Mouse (Mus musculus): ENCODE data around the gene Camkmt. TPM values are rescaled to one million over a fixed set of nuclear protein-coding genes. Genes with fewer than 3 reads are reported as not detected.

Camkmt gene
- polyA plus RNA-seq, 1 experiment from 2014 or later = 17.8 TPM

DNA sequence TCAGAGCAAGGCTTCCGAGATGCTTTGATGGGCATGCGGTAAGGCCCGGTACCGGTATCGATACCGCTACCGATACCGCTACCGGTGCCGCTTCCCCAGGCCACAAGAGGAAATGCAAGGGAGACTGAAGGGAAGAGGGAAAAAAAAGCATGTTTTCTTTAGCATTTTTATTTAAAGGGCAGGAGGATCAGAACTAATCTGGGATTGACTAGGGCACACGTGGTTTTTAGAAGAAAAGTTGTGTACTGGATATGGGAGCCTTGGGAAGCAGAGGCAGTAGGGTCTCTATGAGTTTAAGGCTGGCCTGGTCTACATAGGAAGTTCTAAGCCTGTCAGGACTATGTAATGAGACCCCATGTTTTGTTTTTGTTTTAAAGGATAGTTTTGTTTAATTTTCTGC, 167.0 kb downstream of the Camkmt start:
- Histone ChIP-seq H3K4me3 (ENCODE audit: low read depth, low read length) (no peak overlapping the region), H3K27ac (ENCODE audit: low read length) (no peak overlapping the region), H3K27me3 (ENCODE audit: control insufficient read depth, insufficient read depth, low read length) (0 out of 2 replicates have a peak, but pooled peaks cover 5% of the 10 kb centered on the region), H3K9ac (replicated peaks; ENCODE audit: low read depth, low read length) (no peak overlapping the region), H3K36me3 (ENCODE audit: control insufficient read depth, insufficient read depth, low read length) (no peaks in the 10 kb centered on the region), H3K9me3 (ENCODE audit: control insufficient read depth, low read depth, low read length) (no peaks in the 10 kb centered on the region), H3K4me2 (replicated peaks; ENCODE audit: low read depth, low read length) (no peak overlapping the region), H3K4me1 (ENCODE audit: control insufficient read depth, insufficient read depth, low read length) (no peaks in the 10 kb centered on the region)
- WGBS = 63% methylated on average over 11 of the region's 11 CpGs
- ATAC-seq (ENCODE audit: insufficient number of reproducible peaks, insufficient read depth, low FRiP score, low read depth) = no peak

DNA sequence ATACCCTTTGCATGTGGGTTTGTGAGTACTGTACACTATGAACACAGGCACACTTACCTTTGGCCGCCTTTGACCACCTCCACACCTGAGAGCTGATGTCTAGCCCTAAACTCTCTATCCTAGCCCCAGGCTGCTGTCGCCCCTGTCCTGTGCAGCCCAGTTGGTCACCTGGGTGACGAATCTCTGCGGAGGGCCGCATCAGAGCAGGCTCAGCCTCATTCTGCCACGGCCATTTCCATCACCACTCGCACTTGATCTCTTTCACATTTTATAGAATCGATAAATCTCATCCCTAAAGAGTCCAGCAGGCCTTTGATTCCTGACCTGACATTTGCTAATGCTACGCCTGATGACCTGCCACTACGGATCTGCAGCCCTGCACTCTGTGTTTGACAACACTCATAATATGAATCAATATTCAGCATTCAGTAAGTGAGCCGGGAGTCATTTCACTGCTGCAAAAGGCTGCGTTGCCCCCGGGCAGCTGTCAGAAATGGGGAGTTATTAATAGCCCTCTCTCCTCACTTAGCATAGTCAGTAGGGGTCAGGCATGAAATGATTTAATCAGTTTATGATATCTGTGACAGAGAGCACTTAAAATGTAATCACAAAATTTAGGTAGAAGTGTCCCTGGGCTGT, 168.5 kb downstream of the Camkmt start:
- Histone ChIP-seq H3K36me3 (ENCODE audit: control insufficient read depth, insufficient read depth, low read length) (no peaks in the 10 kb centered on the region), H3K27ac (ENCODE audit: low read length) (no peak overlapping the region), H3K4me1 (ENCODE audit: control insufficient read depth, insufficient read depth, low read length) (no peaks in the 10 kb centered on the region), H3K9me3 (ENCODE audit: control insufficient read depth, low read depth, low read length) (no peaks in the 10 kb centered on the region), H3K4me3 (ENCODE audit: low read depth, low read length) (no peak overlapping the region), H3K4me2 (replicated peaks; ENCODE audit: low read depth, low read length) (no peak overlapping the region), H3K27me3 (ENCODE audit: control insufficient read depth, insufficient read depth, low read length) (0 out of 2 replicates have a peak, but pooled peaks cover 5% of the 10 kb centered on the region), H3K9ac (replicated peaks; ENCODE audit: low read depth, low read length) (no peak overlapping the region)
- WGBS = 61% methylated on average over 13 of the region's 13 CpGs
- ATAC-seq (ENCODE audit: insufficient number of reproducible peaks, insufficient read depth, low FRiP score, low read depth) = no peak

DNA sequence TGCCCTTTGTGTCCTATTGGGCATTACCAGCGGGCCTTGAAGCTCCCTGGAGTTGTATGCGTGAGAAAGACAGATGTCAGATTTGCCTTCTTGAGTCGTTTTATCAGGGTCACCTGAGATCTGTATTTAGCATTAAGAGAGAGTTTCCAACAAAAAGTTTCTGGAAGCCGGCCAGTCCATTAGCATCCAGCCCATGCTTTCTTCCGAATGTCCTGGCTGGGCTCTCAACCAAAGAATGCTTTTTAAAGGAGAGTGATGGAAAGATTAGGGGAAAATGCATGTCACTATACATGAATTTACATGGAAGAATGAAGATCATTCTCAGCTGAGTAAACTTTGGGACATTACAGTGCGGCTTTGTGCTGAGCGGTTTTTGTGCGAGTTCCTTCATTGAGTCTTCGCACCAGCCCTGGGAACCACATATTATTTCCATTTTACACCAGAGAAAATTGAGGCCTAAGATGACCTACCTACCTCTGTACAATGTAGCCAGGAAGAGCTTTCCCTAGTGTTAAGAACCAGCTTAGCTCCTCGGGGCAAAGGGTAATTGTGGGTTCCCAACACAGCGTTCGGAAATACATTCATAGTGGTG, 176.6 kb downstream of the Camkmt start:
- Histone ChIP-seq H3K27ac (ENCODE audit: low read length) (no peak overlapping the region), H3K4me2 (replicated peaks; ENCODE audit: low read depth, low read length) (no peak overlapping the region), H3K9me3 (ENCODE audit: control insufficient read depth, low read depth, low read length) (no peaks in the 10 kb centered on the region), H3K36me3 (ENCODE audit: control insufficient read depth, insufficient read depth, low read length) (no peaks in the 10 kb centered on the region), H3K9ac (replicated peaks; ENCODE audit: low read depth, low read length) (no peak overlapping the region), H3K27me3 (ENCODE audit: control insufficient read depth, insufficient read depth, low read length) (no peaks in the 10 kb centered on the region), H3K4me3 (ENCODE audit: low read depth, low read length) (no peak overlapping the region), H3K4me1 (ENCODE audit: control insufficient read depth, insufficient read depth, low read length) (no peaks in the 10 kb centered on the region)
- no peak for ATAC-seq (ENCODE audit: insufficient number of reproducible peaks, insufficient read depth, low FRiP score, low read depth)
- 68% methylated on average over 12 of the region's 12 CpGs for WGBS

GRCm38 (mm10) chr17:85271466-85272175, 181.3 kb downstream of the Camkmt start:
- Histone ChIP-seq H3K9ac (replicated peaks; ENCODE audit: low read depth, low read length) (no peak overlapping the region), H3K27me3 (ENCODE audit: control insufficient read depth, insufficient read depth, low read length) (no peaks in the 10 kb centered on the region), H3K36me3 (ENCODE audit: control insufficient read depth, insufficient read depth, low read length) (no peaks in the 10 kb centered on the region), H3K4me3 (ENCODE audit: low read depth, low read length) (no peak overlapping the region), H3K27ac (ENCODE audit: low read length) (no peak overlapping the region), H3K4me2 (replicated peaks; ENCODE audit: low read depth, low read length) (no peak overlapping the region), H3K9me3 (ENCODE audit: control insufficient read depth, low read depth, low read length) (no peaks in the 10 kb centered on the region), H3K4me1 (ENCODE audit: control insufficient read depth, insufficient read depth, low read length) (no peaks in the 10 kb centered on the region)
- 87% methylated on average over 20 of the region's 20 CpGs for WGBS
- no peak for ATAC-seq (ENCODE audit: insufficient number of reproducible peaks, insufficient read depth, low FRiP score, low read depth)

DNA sequence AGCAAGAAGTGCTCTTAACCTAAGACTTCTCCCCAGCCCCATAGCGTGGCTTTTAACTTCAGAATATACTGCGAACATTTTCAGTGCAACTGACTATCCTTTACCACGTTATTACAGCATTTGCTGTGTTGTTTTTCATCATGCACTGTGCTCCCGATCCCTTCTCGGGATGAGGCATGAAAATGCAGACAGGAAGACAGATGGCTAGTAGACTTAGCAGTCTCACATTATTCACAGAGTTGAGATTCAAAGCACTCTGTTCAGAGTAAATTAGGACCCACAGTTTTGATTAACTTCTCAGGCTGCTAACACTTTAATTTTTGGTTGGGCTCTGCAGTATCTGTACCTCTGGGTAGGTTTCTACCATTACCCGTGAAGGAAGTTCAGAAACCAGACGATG, 189.4 kb downstream of the Camkmt start:
- H3K4me3 ChIP-seq (ENCODE audit: low read depth, low read length) = no peak overlapping the region
- no peaks in the 10 kb centered on the region for H3K9me3 ChIP-seq (ENCODE audit: control insufficient read depth, low read depth, low read length)
- 65% methylated on average over 7 of the region's 7 CpGs for WGBS
- no peaks in the 10 kb centered on the region for H3K27me3 ChIP-seq (ENCODE audit: control insufficient read depth, insufficient read depth, low read length)
- ATAC-seq (ENCODE audit: insufficient number of reproducible peaks, insufficient read depth, low FRiP score, low read depth) = no peak
- no peak overlapping the region for H3K27ac ChIP-seq (ENCODE audit: low read length)
- no peak overlapping the region for H3K4me2 ChIP-seq (replicated peaks; ENCODE audit: low read depth, low read length)
- no peak overlapping the region for H3K9ac ChIP-seq (replicated peaks; ENCODE audit: low read depth, low read length)
- H3K4me1 ChIP-seq (ENCODE audit: control insufficient read depth, insufficient read depth, low read length) = no peaks in the 10 kb centered on the region
- H3K36me3 ChIP-seq (ENCODE audit: control insufficient read depth, insufficient read depth, low read length) = no peaks in the 10 kb centered on the region

- H3K4me3 ChIP-seq (ENCODE audit: low read depth, low read length) = no peak overlapping the region
- WGBS = 56% methylated on average over 5 of the region's 5 CpGs
- no peak overlapping the region for H3K27ac ChIP-seq (ENCODE audit: low read length)
- no peaks in the 10 kb centered on the region for H3K36me3 ChIP-seq (ENCODE audit: control insufficient read depth, insufficient read depth, low read length)
- H3K4me1 ChIP-seq (ENCODE audit: control insufficient read depth, insufficient read depth, low read length) = no peaks in the 10 kb centered on the region
- no peak overlapping the region for H3K9ac ChIP-seq (replicated peaks; ENCODE audit: low read depth, low read length)
- no peaks in the 10 kb centered on the region for H3K27me3 ChIP-seq (ENCODE audit: control insufficient read depth, insufficient read depth, low read length)
- H3K9me3 ChIP-seq (ENCODE audit: control insufficient read depth, low read depth, low read length) = no peaks in the 10 kb centered on the region
- no peak for ATAC-seq (ENCODE audit: insufficient number of reproducible peaks, insufficient read depth, low FRiP score, low read depth)
- no peak overlapping the region for H3K4me2 ChIP-seq (replicated peaks; ENCODE audit: low read depth, low read length)
Measured at GRCm38 (mm10) chr17:85282447-85282846, 192.1 kb downstream of the Camkmt start.

DNA sequence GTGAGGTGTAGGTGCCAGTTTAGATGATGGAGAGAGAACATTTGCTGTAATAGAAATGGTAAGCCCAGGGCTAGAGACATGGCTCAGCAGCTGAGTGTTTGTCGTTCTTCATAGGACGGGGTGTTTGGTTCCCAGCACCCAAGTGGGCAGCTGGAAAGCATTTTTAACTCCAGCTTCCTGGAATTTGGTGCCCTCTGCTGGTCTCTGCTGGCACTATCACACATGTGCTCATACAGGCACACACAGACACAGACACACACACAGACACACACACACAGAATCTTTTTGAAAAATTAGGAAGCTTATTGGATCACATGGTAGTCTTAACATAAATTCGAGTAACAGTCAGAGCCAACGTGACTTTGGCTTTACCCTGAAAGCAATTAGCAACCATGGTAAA, 200.8 kb downstream of the Camkmt start:
- Histone ChIP-seq H3K27ac (ENCODE audit: low read length) (no peak overlapping the region), H3K27me3 (ENCODE audit: control insufficient read depth, insufficient read depth, low read length) (no peaks in the 10 kb centered on the region), H3K36me3 (ENCODE audit: control insufficient read depth, insufficient read depth, low read length) (no peaks in the 10 kb centered on the region), H3K9ac (replicated peaks; ENCODE audit: low read depth, low read length) (no peak overlapping the region), H3K4me3 (ENCODE audit: low read depth, low read length) (no peak overlapping the region), H3K9me3 (ENCODE audit: control insufficient read depth, low read depth, low read length) (no peaks in the 10 kb centered on the region), H3K4me1 (ENCODE audit: control insufficient read depth, insufficient read depth, low read length) (no peaks in the 10 kb centered on the region), H3K4me2 (replicated peaks; ENCODE audit: low read depth, low read length) (no peak overlapping the region)
- WGBS = 96% methylated on average over 4 of the region's 4 CpGs
- no peak for ATAC-seq (ENCODE audit: insufficient number of reproducible peaks, insufficient read depth, low FRiP score, low read depth)

DNA sequence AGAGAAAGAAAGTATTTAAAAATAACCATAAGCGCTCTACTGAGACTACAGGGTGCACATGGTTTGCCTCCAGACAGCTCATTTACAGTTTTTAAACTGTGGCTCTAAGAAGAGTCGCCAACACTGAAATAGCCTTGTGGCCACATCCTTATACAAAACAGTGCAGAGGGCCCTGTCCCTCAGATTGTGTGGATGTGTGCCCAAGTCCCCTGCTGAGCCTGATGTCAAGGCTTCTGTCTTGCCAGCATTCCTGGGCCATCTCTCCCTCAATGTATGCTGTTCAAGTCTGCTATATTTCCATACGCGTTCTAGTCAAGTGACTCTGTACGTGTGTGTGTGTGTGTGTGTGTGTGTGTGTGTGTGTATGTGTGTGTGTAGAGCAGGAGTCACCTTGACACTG, 201.2 kb downstream of the Camkmt start:
- 94% methylated on average over 5 of the region's 5 CpGs for WGBS
- ATAC-seq (ENCODE audit: insufficient number of reproducible peaks, insufficient read depth, low FRiP score, low read depth) = no peak
- no peaks in the 10 kb centered on the region for H3K9me3 ChIP-seq (ENCODE audit: control insufficient read depth, low read depth, low read length)
- H3K4me1 ChIP-seq (ENCODE audit: control insufficient read depth, insufficient read depth, low read length) = no peaks in the 10 kb centered on the region
- H3K36me3 ChIP-seq (ENCODE audit: control insufficient read depth, insufficient read depth, low read length) = no peaks in the 10 kb centered on the region
- H3K4me3 ChIP-seq (ENCODE audit: low read depth, low read length) = no peak overlapping the region
- no peak overlapping the region for H3K9ac ChIP-seq (replicated peaks; ENCODE audit: low read depth, low read length)
- H3K27me3 ChIP-seq (ENCODE audit: control insufficient read depth, insufficient read depth, low read length) = no peaks in the 10 kb centered on the region
- H3K4me2 ChIP-seq (replicated peaks; ENCODE audit: low read depth, low read length) = no peak overlapping the region
- no peak overlapping the region for H3K27ac ChIP-seq (ENCODE audit: low read length)
